Mouse (Mus musculus): Measurements from ENCODE around the gene Gm21904.
"Not testable (repeated sequence)": the region's sequence is repeated elsewhere in the genome, so short reads cannot be mapped to it uniquely, and the experiment has no call there.

The Gm21904 gene

GRCm38 (mm10) chrY:17846166-17846565, at the start of gene Gm21904:
Gene Gm21904 (minus strand): TSS chrY:17846266.
- DNase-seq (ENCODE audit: low spot score in 2 of 2) = not testable (repeated sequence)

- not testable (repeated sequence) for DNase-seq (ENCODE audit: low spot score in 2 of 2)
Measured at GRCm38 (mm10) chrY:17874441-17874840, 28.4 kb upstream of the Gm21904 start, which contains the start of the genes Gm20772 and Gm20831. Gene Gm20772 (plus strand): TSS chrY:17874741. Gene Gm20831 (plus strand): TSS chrY:17874741.
